Mouse (Mus musculus): ENCODE data around the gene Fn3krp. TPM values are rescaled to one million over a fixed set of nuclear protein-coding genes. Genes with fewer than 3 reads are reported as not detected.

Fn3krp gene
- total RNA-seq (2021) = 1 to 10 TPM; 6.0 to 8.3 TPM

- intact Hi-C loops (cut with DNase I) = loop anchor here (1.0 to 5.0 kb wide), 2 partner anchors 33 to 69 kb away; partner anchors contain the start of genes Rab40b and Wdr45b
Observed at GRCm38 (mm10) chr11:121420830-121421552, at the start of gene Fn3krp. TSS of gene Fn3krp (plus strand) at chr11:121421401.

DNA sequence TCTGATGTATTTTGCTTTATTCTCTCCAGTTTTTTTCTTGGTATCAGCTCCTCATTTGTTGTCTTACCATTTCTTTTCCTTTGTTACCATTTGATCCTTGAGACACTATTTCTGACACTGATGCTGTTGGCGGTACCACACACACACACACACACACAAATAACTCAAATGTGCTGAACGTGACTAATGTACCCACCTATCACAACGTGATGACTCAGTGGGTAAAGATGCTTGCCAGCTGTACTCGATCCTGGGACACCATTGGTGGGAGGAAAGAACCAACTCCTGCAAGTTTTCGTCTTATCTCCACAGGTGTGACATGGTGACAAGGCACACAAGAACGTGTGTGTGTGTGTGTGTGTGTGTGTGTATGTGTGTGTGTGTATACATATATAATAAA, 47.9 kb upstream of the Fn3krp start:
- no peak for DNase-seq
- intact Hi-C loops (cut with DNase I) = no loop called here

More at GRCm38 (mm10) chr11:121420830-121421552, at the start of gene Fn3krp:
- DNase-seq = peak; percentile 100

DNA sequence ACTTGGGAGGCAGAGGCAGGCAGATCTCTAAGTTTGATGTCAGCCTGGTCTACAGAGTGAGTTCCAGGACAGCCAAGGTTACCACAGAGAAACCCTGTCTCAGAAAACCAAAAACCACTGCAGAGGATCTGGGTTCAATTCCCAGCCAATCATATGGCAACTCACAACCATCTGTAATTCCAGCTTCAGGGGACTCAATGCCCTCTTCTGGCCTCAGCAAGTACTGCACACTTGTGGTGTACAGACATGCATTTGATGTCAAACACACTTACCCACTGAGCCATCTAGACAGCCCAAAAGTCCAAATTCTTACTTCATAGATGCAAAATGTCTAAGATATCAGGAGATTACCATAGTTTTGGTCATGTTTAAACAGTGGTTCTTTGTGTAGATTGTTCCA, 42.6 kb upstream of the Fn3krp start:
- DNase-seq = no peak
- intact Hi-C loops (cut with DNase I) = no loop called here

DNA sequence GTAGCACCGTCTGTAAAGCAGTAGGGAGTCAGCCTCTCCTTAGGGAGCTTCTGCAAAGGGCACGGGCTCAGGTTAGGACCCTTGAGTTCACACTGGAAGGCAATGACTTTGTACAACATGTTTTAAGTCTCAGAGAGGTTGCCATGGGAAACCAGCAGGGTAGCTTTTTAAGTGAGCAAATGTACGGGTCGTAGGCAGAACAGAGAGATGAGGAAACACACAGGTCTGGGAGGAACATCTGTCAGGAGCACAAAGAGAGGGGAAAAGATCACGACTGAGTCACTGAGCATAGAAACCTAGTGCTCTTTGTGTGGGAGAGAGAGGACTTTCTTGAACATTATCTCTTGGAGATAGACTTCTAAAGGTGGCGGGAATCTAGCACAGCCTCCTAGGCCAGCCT, 40.9 kb upstream of the Fn3krp start:
- intact Hi-C loops (cut with DNase I) = no loop called here
- no peak for DNase-seq

GRCm38 (mm10) chr11:121387750-121388553, 33.2 kb upstream of the Fn3krp start, which contains the start of gene Rab40b:
TSS of gene Rab40b (minus strand) at chr11:121388251.
- peak; percentile 92 to 93 for DNase-seq
- intact Hi-C loops (cut with DNase I) = loop anchor here (1.0 kb wide), 1 partner anchor 33 kb away; the partner anchor contains the start of gene Fn3krp

GRCm38 (mm10) chr11:121388554-121388945, 32.7 kb upstream of the Fn3krp start:
- DNase-seq = no peak
- intact Hi-C loops (cut with DNase I) = loop anchor here (1.0 kb wide), 1 partner anchor 33 kb away; the partner anchor contains the start of gene Fn3krp

DNA sequence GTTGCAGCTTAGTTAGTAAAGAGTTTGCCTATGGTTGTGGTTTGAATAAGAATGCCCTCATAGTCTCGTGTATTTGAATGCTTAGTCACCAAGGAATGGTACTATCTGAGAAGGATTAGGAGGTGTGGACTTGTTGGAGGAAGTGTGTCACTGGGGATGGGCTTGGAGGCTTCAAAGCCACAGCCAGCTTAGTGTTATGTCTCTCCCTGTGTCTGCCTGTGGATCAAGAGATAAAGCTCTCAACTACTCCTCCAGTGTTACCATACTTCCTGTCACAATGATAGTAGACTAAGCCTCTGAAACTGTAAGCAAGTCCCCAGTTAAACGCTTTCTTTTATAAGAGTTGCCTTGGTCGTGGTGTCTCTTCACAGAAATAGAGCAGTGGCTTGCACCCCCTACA, 30.4 kb upstream of the Fn3krp start:
- no peak for DNase-seq
- intact Hi-C loops (cut with DNase I) = no loop called here

GRCm38 (mm10) chr11:121392405-121392804, 28.8 kb upstream of the Fn3krp start:
- intact Hi-C loops (cut with DNase I) = no loop called here
- no peak for DNase-seq

DNA sequence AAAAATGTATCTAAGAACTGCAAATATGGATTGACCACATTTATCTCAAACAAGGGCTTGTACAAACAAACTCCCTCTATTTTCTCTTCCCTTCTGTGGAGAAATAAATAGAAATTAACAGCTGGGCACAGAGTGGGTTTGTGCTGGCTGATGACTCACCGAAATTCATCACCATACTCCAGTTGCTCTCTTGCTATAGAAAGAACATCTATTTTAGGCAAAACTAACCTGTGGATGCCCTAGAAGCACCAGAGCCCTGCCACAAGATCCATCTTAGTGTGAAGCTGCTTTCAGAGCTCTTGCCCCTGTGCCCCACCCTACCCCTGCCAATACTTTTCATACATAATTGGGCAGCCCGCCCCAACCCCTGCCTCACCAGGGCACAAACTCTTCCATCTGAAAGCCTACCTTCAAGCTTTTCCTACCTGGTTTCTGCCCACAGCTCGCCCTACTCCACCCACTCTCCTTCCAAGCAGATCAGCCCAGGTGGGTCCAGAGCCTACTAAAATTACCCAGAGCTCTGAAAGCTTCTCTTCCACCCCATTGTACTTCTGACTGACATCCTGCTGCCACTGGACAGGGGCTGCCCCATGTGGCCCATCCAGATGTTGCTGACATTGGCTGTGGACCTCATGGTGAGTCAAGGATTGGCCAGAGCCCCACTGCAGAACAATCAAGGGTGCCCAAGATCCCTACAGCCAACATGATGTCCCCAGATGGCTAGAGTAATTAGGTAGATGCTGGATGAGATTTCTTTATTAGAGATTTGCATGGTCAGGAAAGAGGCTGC, 13.6 kb upstream of the Fn3krp start:
- no peak for DNase-seq
- intact Hi-C loops (cut with DNase I) = no loop called here

GRCm38 (mm10) chr11:121414762-121415161, 6.4 kb upstream of the Fn3krp start:
- intact Hi-C loops (cut with DNase I) = no loop called here

GRCm38 (mm10) chr11:121415351-121415750, 5.8 kb upstream of the Fn3krp start:
- intact Hi-C loops (cut with DNase I) = no loop called here
- DNase-seq = peak in 1 of 2 experiments; percentile 17

More at GRCm38 (mm10) chr11:121414762-121415161, 6.4 kb upstream of the Fn3krp start:
- no peak for DNase-seq

DNA sequence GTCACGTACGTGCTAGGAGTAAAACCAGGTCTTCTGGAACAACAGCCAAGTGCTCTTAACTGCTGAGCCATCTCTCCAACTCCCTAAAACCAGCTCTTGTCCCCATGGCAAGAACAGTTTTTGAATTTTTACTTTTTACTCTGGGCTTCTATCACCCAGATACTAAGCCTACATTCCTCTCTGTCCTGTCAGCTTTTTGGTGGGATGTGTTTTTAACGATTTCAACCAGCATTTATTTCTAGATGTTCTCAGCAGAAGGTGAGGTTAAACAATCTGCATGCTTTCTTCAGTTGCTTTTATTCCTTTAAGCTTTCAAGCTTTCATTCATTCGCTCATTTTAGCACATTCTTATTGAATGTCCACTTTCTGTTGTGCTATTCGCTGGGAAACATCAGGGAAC, 3.2 kb upstream of the Fn3krp start:
- DNase-seq = no peak
- intact Hi-C loops (cut with DNase I) = no loop called here

DNA sequence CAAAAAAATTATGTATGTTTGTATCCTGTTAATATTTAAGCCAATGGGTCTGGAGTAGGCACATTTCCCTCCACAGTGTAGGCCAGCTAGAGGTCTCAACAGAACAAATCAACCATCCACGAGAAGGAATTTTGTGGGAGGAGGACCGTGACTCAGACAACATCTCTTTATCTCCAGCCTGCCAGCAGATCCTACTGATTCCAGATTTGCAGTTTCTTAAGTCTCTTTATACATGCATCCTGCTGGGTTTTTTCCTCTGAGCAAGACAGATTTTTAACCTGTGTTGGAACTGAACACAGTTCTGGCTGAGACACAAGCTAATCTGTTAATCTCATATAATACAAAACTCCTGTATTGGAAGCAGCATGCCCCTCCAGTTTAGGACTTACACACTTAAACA, 2.3 kb upstream of the Fn3krp start:
- intact Hi-C loops (cut with DNase I) = no loop called here
- no peak for DNase-seq

- intact Hi-C loops (cut with DNase I) = loop anchor here (5.0 kb wide), 1 partner anchor 68 kb away; the partner anchor contains the start of gene Wdr45b
- no peak for DNase-seq
Observed at GRCm38 (mm10) chr11:121420379-121420778, 822 bp upstream of the Fn3krp start.

DNA sequence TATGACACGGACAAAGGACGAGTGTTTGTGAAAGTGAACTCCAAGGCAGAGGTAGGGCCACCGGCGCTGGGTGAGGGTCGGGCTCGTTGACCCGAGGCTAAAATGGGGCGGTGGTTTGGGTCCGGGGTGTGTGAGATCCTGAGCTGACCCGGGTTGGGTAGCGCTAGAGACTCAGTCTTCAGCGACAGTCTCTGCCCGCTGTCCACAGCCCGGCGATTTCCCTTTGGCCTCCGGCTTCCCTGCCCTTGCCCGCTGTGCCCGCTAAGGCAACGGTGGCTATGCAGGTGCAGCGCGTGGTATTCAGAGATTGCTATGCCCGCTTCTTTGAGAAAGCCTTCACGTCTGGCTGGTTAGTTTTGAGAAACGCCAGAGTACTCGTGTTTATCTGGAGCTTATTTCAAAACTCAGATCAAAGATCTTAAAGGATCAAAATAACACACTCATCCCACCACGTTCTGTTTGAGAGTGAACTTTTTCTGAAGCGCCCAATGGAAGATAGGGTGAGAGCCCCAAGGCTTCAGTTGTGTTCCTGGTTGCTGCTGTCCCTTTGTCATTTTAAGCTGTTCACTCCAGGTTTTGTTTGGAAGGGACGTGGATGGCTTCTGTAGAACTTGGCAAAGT, 462 bp downstream of the Fn3krp start:
- intact Hi-C loops (cut with DNase I) = loop anchor here (1.0 to 5.0 kb wide), 2 partner anchors 33 to 69 kb away; partner anchors contain the start of genes Rab40b and Wdr45b

GRCm38 (mm10) chr11:121433397-121433796, 12.2 kb downstream of the Fn3krp start:
- intact Hi-C loops (cut with DNase I) = no loop called here
- peak in 1 of 2 experiments; percentile 11 for DNase-seq

More for the DNA sequence above, 462 bp downstream of the Fn3krp start:
- no peak for DNase-seq

DNA sequence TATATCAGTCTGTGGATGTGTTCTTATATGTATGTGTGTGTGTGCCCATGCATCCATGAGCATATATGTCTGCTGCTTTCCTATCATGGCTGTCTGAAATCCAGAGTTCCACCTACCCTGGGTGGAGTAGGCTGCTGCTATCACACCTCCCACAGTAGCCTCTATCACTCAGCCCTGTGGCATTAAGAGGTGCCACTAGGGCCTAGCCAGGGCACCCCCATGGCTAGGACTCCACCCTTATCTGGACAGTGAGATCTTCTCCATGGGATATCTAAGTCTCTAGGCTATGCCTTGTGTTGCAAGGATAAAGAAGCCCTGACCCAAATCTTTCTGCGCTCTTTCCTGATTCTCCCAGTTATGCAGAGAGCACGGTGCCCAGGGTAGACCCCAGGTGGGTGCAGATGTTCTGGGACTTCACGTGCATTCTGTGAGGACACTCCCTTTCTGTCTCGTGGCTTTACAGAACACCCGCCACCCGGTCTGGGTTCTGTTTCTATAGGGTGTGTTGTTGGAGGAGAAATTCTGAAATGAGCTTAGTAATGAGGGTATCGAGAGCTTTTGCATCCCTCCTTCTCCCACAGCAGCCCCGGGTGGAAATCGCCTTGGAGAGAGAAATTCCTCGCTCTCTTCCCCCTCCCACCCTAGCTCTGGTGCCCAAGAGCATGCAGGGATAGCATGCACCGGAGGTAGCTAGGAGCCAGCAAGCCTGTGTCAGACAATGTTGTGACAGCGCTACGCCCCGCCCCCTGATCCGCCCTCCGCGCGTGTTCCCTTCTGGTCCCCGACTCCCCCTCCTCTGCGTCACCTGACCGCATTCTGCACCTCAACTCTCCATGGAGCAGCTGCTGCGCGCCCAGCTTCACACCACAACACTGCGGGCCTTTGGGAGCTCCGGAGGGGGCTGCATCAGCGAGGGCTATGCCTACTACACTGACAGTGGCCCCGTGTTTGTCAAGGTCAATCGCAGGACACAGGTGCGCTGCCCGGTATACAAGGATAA, 13.3 kb downstream of the Fn3krp start, which contains the start of gene Fn3k:
Gene Fn3k (plus strand): TSS at position 758 of the 1,000 bp plus-strand sequence.
- DNase-seq = peak; percentile 91 to 92
- intact Hi-C loops (cut with DNase I) = no loop called here

DNA sequence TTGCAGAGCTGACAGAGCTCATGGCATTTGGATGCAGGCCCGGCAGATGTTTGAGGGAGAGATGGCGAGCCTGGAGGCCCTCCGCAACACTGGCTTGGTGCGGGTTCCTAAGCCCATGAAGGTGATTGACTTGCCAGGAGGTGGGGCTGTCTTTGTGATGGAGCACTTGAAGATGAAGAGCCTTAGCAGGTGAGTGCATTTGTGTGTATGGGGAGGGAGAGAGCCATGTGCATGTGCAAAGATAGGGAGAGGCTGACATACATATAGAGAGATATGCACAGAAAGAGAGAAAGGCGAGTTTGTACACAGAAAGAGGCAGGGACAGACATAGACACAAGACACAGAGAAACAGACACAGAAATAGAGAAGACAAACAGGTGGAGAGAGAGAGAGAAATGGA, 16.0 kb downstream of the Fn3krp start:
- intact Hi-C loops (cut with DNase I) = no loop called here
- no peak for DNase-seq
